Mouse (Mus musculus) liver, adult 10 weeks (tissue): ENCODE measurements around the gene Speer4e. TPM values are rescaled to one million over a fixed set of nuclear protein-coding genes. Genes with fewer than 3 reads are reported as not detected.

Experiments
- polyA plus RNA-seq: library from polyadenylated mRNA; stranded (reverse); fragments of 350-450 nt; fragmentation: Illumina TruSeq; extraction: RNeasy Lipid Tissue Mini Kit (QIAGEN cat#74804); gene quantifications from one replicate; pipeline ENCODE4 v1.2.3, GENCODE M21; 2014; ENCODE audit warnings: low read depth, low replicate concordance

Gene Speer4e
- polyA plus RNA-seq: not detected

GRCm38 (mm10) chr5:14938329-14938728, at the start of gene Speer4e:
TSS of gene Speer4e (minus strand) at chr5:14938429.

GRCm38 (mm10) chr5:14978835-14979234, 40.6 kb upstream of the Speer4e start, which contains the start of gene Gm10354:
TSS of gene Gm10354 (minus strand) at chr5:14978935.

GRCm38 (mm10) chr5:14914799-14915198, 23.4 kb downstream of the Speer4e start, which contains the start of gene Gm9758:
TSS of gene Gm9758 (minus strand) at chr5:14914899.

Other genes starting within 250 kb of the Speer4e start
- not detected for gene Gm9758, start 23.5 kb downstream of the Speer4e start, polyA plus RNA-seq
- gene Gm10354, start 40.5 kb upstream of the Speer4e start, polyA plus RNA-seq: not detected
- not detected for gene Gm17019, start 94.6 kb upstream of the Speer4e start, polyA plus RNA-seq